Mouse (Mus musculus): ENCODE data around the gene Thsd4. TPM values are rescaled to one million over a fixed set of nuclear protein-coding genes. Genes with fewer than 3 reads are reported as not detected.
A peak's percentile ranks its signal among the peaks of the same experiment; 100 is the strongest.

Thsd4 gene
- polyA plus RNA-seq, 1 experiment: 0.97 TPM

DNA sequence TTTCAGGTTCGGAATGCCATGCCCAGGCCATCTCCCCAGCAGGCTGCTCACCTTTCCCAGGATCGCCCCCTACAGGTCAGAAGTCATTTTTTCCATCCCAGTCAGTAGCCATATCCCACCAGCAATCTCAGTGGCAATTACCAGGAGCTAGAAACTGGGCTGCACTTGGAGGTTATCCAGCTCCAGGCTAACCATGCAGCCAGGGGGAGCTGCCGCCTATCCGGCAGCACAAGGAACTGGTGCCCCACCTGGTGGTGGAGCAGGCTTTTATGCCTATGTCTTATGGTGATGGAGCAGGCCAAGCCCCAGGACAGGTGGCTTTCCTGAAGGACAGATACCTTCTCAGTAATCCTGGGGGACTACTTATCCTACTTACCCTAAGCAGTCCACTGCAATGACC, 26.3 kb upstream of the Thsd4 start:
- no peak overlapping the region for H3K27ac ChIP-seq (ENCODE audit: control insufficient read depth, insufficient read depth, low read depth, low read length, poor library complexity)
- H3K4me1 ChIP-seq (ENCODE audit: control insufficient read depth, insufficient read depth, low read length): no peaks in the 10 kb centered on the region; the same call in 1 of the 2 replicates
- H3K4me3 ChIP-seq (replicated peaks; ENCODE audit: control insufficient read depth, low read depth, low read length): no peak overlapping the region
- 37% methylated on average over 4 of the region's 4 CpGs for WGBS
- TF ChIP-seq POLR2A (IDR thresholded peaks at IDR 0.05; ENCODE audit: borderline replicate concordance, control insufficient read depth, low read depth, low read length) (no peak), CTCF (IDR thresholded peaks at IDR 0.05; ENCODE audit: control insufficient read depth, insufficient read depth, low read length) (peak; percentile 28; the same call in 1 of the 2 replicates)

DNA sequence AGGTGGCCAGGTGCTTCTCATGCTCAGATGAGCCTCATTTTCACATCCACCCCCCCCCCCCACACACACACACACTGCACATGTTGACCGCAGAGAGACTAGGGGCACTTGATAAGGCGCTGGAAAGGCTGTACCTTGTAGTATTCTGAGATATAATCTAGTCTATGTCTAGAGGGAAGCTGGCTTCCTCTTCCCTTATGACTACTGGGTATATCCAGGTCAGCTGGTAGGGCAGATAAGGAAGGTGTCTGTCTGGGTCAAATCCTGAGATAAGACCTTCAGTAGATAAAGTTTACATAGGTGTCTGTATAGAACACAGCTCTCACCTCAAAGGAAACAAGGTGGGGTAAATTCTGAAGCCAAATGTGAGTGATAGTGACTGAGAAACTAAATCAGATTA, 24.3 kb upstream of the Thsd4 start:
- no peak overlapping the region for H3K4me3 ChIP-seq (replicated peaks; ENCODE audit: control insufficient read depth, low read depth, low read length)
- H3K27ac ChIP-seq (ENCODE audit: control insufficient read depth, insufficient read depth, low read depth, low read length, poor library complexity): no peak overlapping the region
- WGBS: 5% methylated on average over 2 of the region's 2 CpGs
- TF ChIP-seq POLR2A (IDR thresholded peaks at IDR 0.05; ENCODE audit: borderline replicate concordance, control insufficient read depth, low read depth, low read length) (no peak), CTCF (IDR thresholded peaks at IDR 0.05; ENCODE audit: control insufficient read depth, insufficient read depth, low read length) (no peak)
- no peaks in the 10 kb centered on the region; the same call in 1 of the 2 replicates for H3K4me1 ChIP-seq (ENCODE audit: control insufficient read depth, insufficient read depth, low read length)

GRCm38 (mm10) chr9:60545361-60546096, 23.7 kb upstream of the Thsd4 start:
- no peak for TF ChIP-seq POLR2A (IDR thresholded peaks at IDR 0.05; ENCODE audit: borderline replicate concordance, control insufficient read depth, low read depth, low read length)
- TF ChIP-seq CTCF (IDR thresholded peaks at IDR 0.05; ENCODE audit: control insufficient read depth, insufficient read depth, low read length): no peak
- peak overlapping the region; percentile 33; the same call in 1 of the 2 replicates for H3K27ac ChIP-seq (ENCODE audit: control insufficient read depth, insufficient read depth, low read depth, low read length, poor library complexity)
- no peaks in the 10 kb centered on the region; the same call in 1 of the 2 replicates for H3K4me1 ChIP-seq (ENCODE audit: control insufficient read depth, insufficient read depth, low read length)
- WGBS: 33% methylated on average over 13 of the region's 13 CpGs
- no peak overlapping the region for H3K4me3 ChIP-seq (replicated peaks; ENCODE audit: control insufficient read depth, low read depth, low read length)

DNA sequence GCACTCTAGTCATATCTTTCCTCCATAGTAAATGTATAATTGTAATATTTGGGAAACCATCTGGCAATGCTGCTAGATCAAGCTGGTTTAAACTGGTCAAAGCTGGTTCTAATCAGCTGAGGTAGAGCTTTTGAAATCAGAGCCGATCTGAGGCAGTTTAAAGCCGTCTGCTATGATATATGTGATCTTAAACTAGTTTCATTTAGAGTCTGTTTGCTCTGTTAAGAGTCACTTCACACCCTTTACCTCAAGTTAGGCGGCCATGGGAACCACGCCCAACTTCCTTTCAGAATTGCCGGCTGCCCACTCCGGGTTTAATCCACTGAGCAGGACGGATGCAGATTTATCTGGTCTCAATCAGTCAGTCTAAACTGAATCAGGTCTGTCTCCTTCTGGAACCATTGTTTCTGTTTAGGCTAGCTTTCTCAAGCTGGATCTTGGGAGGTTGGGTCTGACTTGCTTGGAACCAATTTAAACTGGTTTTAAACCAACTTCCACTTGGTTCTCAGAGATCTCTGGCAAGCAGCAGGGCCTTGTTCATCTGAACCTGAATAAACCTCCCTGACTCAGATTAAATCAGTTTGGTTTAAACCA, 21.7 kb upstream of the Thsd4 start:
- Histone ChIP-seq H3K4me1 (ENCODE audit: control insufficient read depth, insufficient read depth, low read length) (no peaks in the 10 kb centered on the region; the same call in none of the 2 replicates), H3K27ac (ENCODE audit: control insufficient read depth, insufficient read depth, low read depth, low read length, poor library complexity) (no peak overlapping the region), H3K4me3 (replicated peaks; ENCODE audit: control insufficient read depth, low read depth, low read length) (no peak overlapping the region)
- no peak for TF ChIP-seq POLR2A (IDR thresholded peaks at IDR 0.05; ENCODE audit: borderline replicate concordance, control insufficient read depth, low read depth, low read length)
- WGBS: 73% methylated on average over 7 of the region's 7 CpGs

DNA sequence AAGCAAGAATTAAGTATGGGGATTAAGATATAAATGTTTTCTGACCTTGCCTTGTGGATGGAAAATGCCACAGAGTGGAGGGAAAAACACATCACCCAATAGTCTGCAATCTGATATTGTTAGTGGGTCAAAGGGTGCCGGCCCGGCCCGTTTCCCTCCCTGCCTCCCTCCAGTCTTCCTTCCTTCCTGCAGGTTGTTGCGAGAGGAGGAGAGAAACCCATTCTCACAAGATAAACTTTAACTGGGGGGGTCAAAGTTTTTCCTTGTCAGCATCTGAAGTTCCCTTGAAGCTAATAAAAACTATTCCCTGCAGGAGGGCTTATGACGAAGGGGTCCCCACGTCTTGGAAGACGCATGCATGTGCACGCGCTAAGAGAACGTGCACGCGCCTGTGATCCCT, 8.5 kb upstream of the Thsd4 start:
- 78% methylated on average over 12 of the region's 12 CpGs for WGBS
- H3K27ac ChIP-seq (ENCODE audit: control insufficient read depth, insufficient read depth, low read depth, low read length, poor library complexity): no peak overlapping the region

GRCm38 (mm10) chr9:60529348-60530243, 7.8 kb upstream of the Thsd4 start:
- Histone ChIP-seq H3K27ac (ENCODE audit: control insufficient read depth, insufficient read depth, low read depth, low read length, poor library complexity) (no peak overlapping the region), H3K4me3 (replicated peaks; ENCODE audit: control insufficient read depth, low read depth, low read length) (no peak overlapping the region), H3K4me1 (ENCODE audit: control insufficient read depth, insufficient read depth, low read length) (no peaks in the 10 kb centered on the region)
- 76% methylated on average over 10 of the region's 10 CpGs for WGBS
- no peak for TF ChIP-seq CTCF (IDR thresholded peaks at IDR 0.05; ENCODE audit: control insufficient read depth, insufficient read depth, low read length)
- no peak for TF ChIP-seq POLR2A (IDR thresholded peaks at IDR 0.05; ENCODE audit: borderline replicate concordance, control insufficient read depth, low read depth, low read length)

More for the DNA sequence above, 8.5 kb upstream of the Thsd4 start:
- H3K4me1 ChIP-seq (ENCODE audit: control insufficient read depth, insufficient read depth, low read length): no peaks in the 10 kb centered on the region
- no peak for TF ChIP-seq POLR2A (IDR thresholded peaks at IDR 0.05; ENCODE audit: borderline replicate concordance, control insufficient read depth, low read depth, low read length)
- no peak for TF ChIP-seq CTCF (IDR thresholded peaks at IDR 0.05; ENCODE audit: control insufficient read depth, insufficient read depth, low read length)
- H3K4me3 ChIP-seq (replicated peaks; ENCODE audit: control insufficient read depth, low read depth, low read length): no peak overlapping the region

- TF ChIP-seq POLR2A (IDR thresholded peaks at IDR 0.05; ENCODE audit: borderline replicate concordance, control insufficient read depth, low read depth, low read length) (no peak), CTCF (IDR thresholded peaks at IDR 0.05; ENCODE audit: control insufficient read depth, insufficient read depth, low read length) (no peak)
- H3K27ac ChIP-seq (ENCODE audit: control insufficient read depth, insufficient read depth, low read depth, low read length, poor library complexity): no peak overlapping the region
- H3K4me1 ChIP-seq (ENCODE audit: control insufficient read depth, insufficient read depth, low read length): no peaks in the 10 kb centered on the region
- WGBS: 59% methylated on average over 3 of the region's 3 CpGs
- no peak overlapping the region for H3K4me3 ChIP-seq (replicated peaks; ENCODE audit: control insufficient read depth, low read depth, low read length)
Measured at GRCm38 (mm10) chr9:60528269-60528668, 6.4 kb upstream of the Thsd4 start.

DNA sequence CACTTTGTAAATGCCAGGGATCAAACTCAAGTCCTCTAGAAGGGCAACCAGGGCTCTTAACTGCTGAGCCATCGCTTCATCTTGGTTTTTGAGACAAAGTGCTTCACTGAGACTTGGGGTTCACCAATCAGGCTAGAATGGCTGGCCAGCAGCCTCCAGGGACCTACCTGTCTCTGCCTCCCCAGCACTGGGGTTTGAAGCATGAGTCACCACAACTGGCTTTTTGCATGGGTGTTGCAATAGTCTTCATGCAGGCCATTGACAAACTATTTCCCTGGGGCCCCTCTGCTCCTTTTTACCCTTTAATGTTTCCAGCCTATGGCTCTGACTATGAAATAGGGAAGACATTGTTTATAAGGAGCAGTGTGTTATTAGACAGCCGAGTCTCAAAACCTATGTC, 6.0 kb upstream of the Thsd4 start:
- WGBS: 71% methylated on average over 2 of the region's 2 CpGs
- Histone ChIP-seq H3K4me1 (ENCODE audit: control insufficient read depth, insufficient read depth, low read length) (no peaks in the 10 kb centered on the region), H3K4me3 (replicated peaks; ENCODE audit: control insufficient read depth, low read depth, low read length) (no peak overlapping the region), H3K27ac (ENCODE audit: control insufficient read depth, insufficient read depth, low read depth, low read length, poor library complexity) (no peak overlapping the region)
- TF ChIP-seq CTCF (IDR thresholded peaks at IDR 0.05; ENCODE audit: control insufficient read depth, insufficient read depth, low read length) (no peak), POLR2A (IDR thresholded peaks at IDR 0.05; ENCODE audit: borderline replicate concordance, control insufficient read depth, low read depth, low read length) (no peak)
